Mouse (Mus musculus) stomach, embryonic 14.5 days (tissue): ENCODE measurements around the gene Atf7. TPM values are rescaled to one million over a fixed set of nuclear protein-coding genes. Genes with fewer than 3 reads are reported as not detected.
"Not testable (repeated sequence)": the region's sequence is repeated elsewhere in the genome, so short reads cannot be mapped to it uniquely, and the experiment has no call there.

Source experiments
- ATAC-seq: fragments of 200-750 bp; cut with Nextera tagmentation; 2 replicates; pipeline ENCODE4 v1.8.0; 2017; ENCODE audit warnings: low read depth, moderate TSS enrichment; ENCODE audit not compliant: insufficient number of reproducible peaks, insufficient read depth, low FRiP score
- H3K27ac ChIP-seq: fragments of 300-500 bp; sonication (generic); 2 replicates; pipeline ENCODE4 v1.5.1; 2014; ENCODE audit warnings: mild to moderate bottlenecking, low read length, moderate library complexity, mixed read lengths
- H3K27me3 ChIP-seq: fragments of 300-500 bp; sonication (generic); 2 replicates; pipeline ENCODE4 v1.6.1; 2014; ENCODE audit warnings: low read length, control low read depth, mixed read lengths; ENCODE audit not compliant: control insufficient read depth, insufficient read depth
- H3K36me3 ChIP-seq: fragments of 300-500 bp; sonication (generic); 2 replicates; pipeline ENCODE4 v1.6.1; 2014; ENCODE audit warnings: mild to moderate bottlenecking, control low read depth, low read length, moderate library complexity, mixed read lengths; ENCODE audit not compliant: control insufficient read depth, insufficient read depth
- H3K4me1 ChIP-seq: fragments of 300-500 bp; sonication (generic); 2 replicates; pipeline ENCODE4 v1.6.1; 2014; ENCODE audit warnings: low read length, control low read depth, mixed read lengths; ENCODE audit not compliant: control insufficient read depth, insufficient read depth
- H3K4me2 ChIP-seq: fragments of 300-500 bp; sonication (generic); replicated peaks from 2 replicates; pipeline ENCODE4 v1.6.1; 2014; ENCODE audit warnings: low read depth, low read length, control low read depth
- H3K4me3 ChIP-seq: fragments of 300-500 bp; sonication (generic); 2 replicates; pipeline ENCODE4 v1.5.1; 2014; ENCODE audit warnings: low read depth, low read length, control low read depth
- H3K9ac ChIP-seq: fragments of 300-500 bp; sonication (generic); replicated peaks from 2 replicates; pipeline ENCODE4 v1.6.1; 2014; ENCODE audit warnings: low read depth, mild to moderate bottlenecking, control low read depth, low read length, moderate library complexity, mixed read lengths
- H3K9me3 ChIP-seq: fragments of 300-500 bp; sonication (generic); 2 replicates; pipeline ENCODE4 v1.6.1; 2016; ENCODE audit warnings: low read depth, low read length, control low read depth; ENCODE audit not compliant: control insufficient read depth
- WGBS: fragments of 180-500 bp; shearing (Covaris S2); extraction: QIAGEN DNeasy Blood & Tissue Kit; methylation state at CpG from one replicate; pipeline ENCODE4 v1.1.7; 2014; 5-methylcytosine and 5-hydroxymethylcytosine counted together
- polyA plus RNA-seq: library from polyadenylated mRNA; unstranded; fragments of >200 nt; fragmentation: Nextera tagmentation; extraction: Ambion mirVana; gene quantifications from 2 replicates; pipeline ENCODE4 v1.2.1, GENCODE M21; 2014

The Atf7 gene
- polyA plus RNA-seq, 1 experiment from 2014 or later, result 48.9 TPM

- H3K36me3 ChIP-seq, result no peaks in the 10 kb centered on the region
- no peak overlapping the region for H3K4me2 ChIP-seq
Observed at GRCm38 (mm10) chr15:102612966-102613365, 12.3 kb downstream of the Atf7 start.

GRCm38 (mm10) chr15:102608586-102608985 is 16.7 kb downstream of the Atf7 start:
- WGBS, result 87% methylated on average over 1 of the region's 1 CpGs
- H3K27me3 ChIP-seq, H3K4me1 ChIP-seq, H3K9me3 ChIP-seq, H3K36me3 ChIP-seq, H3K4me3 ChIP-seq, ATAC-seq, H3K4me2 ChIP-seq, H3K27ac ChIP-seq, H3K9ac ChIP-seq: not testable (repeated sequence)

More at GRCm38 (mm10) chr15:102612966-102613365, 12.3 kb downstream of the Atf7 start:
- no peaks in the 10 kb centered on the region for H3K9me3 ChIP-seq
- H3K27me3 ChIP-seq, result no peaks in the 10 kb centered on the region
- no peak overlapping the region for H3K9ac ChIP-seq
- H3K27ac ChIP-seq, result no peak overlapping the region
- H3K4me3 ChIP-seq, result no peak overlapping the region
- no peak for ATAC-seq
- no peaks in the 10 kb centered on the region for H3K4me1 ChIP-seq

GRCm38 (mm10) chr15:102593996-102594656 is 31.1 kb downstream of the Atf7 start:
- no peak overlapping the region for H3K4me3 ChIP-seq
- no peaks in the 10 kb centered on the region for H3K36me3 ChIP-seq
- no peak for ATAC-seq
- H3K27me3 ChIP-seq, result no peaks in the 10 kb centered on the region
- H3K27ac ChIP-seq, result no peak overlapping the region
- peaks cover 19% of the 10 kb centered on the region for H3K4me1 ChIP-seq
- H3K9me3 ChIP-seq, result no peaks in the 10 kb centered on the region
- no peak overlapping the region for H3K9ac ChIP-seq
- H3K4me2 ChIP-seq, result peak overlapping the region; percentile 16; the same call in 1 of the 2 replicates
- 42% methylated on average over 8 of the region's 8 CpGs for WGBS

- Histone ChIP-seq H3K4me1 (peaks cover 19% of the 10 kb centered on the region), H3K27me3 (no peaks in the 10 kb centered on the region), H3K4me3 (no peak overlapping the region), H3K4me2 (no peak overlapping the region), H3K9ac (no peak overlapping the region), H3K27ac (no peak overlapping the region), H3K9me3 (no peaks in the 10 kb centered on the region), H3K36me3 (no peaks in the 10 kb centered on the region)
- 42% methylated on average over 1 of the region's 1 CpGs for WGBS
- no peak for ATAC-seq
Observed at GRCm38 (mm10) chr15:102592674-102593073, 32.6 kb downstream of the Atf7 start.

GRCm38 (mm10) chr15:102590567-102590966 is 34.7 kb downstream of the Atf7 start:
- no peaks in the 10 kb centered on the region for H3K36me3 ChIP-seq
- H3K9me3 ChIP-seq, result no peaks in the 10 kb centered on the region
- ATAC-seq, result no peak
- 83% methylated on average over 1 of the region's 1 CpGs for WGBS
- no peak overlapping the region for H3K9ac ChIP-seq
- H3K27me3 ChIP-seq, result no peaks in the 10 kb centered on the region
- H3K4me3 ChIP-seq, result no peak overlapping the region
- no peak overlapping the region for H3K4me2 ChIP-seq
- no peak overlapping the region for H3K27ac ChIP-seq
- peaks cover 18% of the 10 kb centered on the region for H3K4me1 ChIP-seq

- Histone ChIP-seq H3K27ac (no peak overlapping the region), H3K9me3 (no peaks in the 10 kb centered on the region), H3K4me2 (no peak overlapping the region), H3K36me3 (no peaks in the 10 kb centered on the region), H3K9ac (no peak overlapping the region), H3K4me1 (peaks cover 12% of the 10 kb centered on the region), H3K27me3 (no peaks in the 10 kb centered on the region), H3K4me3 (no peak overlapping the region)
- ATAC-seq, result no peak
- 94% methylated on average over 8 of the region's 8 CpGs for WGBS
Observed at GRCm38 (mm10) chr15:102589826-102590225, 35.4 kb downstream of the Atf7 start.

GRCm38 (mm10) chr15:102585501-102585900 is 39.8 kb downstream of the Atf7 start:
- Histone ChIP-seq H3K4me3 (no peak overlapping the region), H3K9me3 (no peaks in the 10 kb centered on the region), H3K9ac (no peak overlapping the region), H3K27me3 (no peaks in the 10 kb centered on the region), H3K4me2 (no peak overlapping the region), H3K27ac (no peak overlapping the region), H3K4me1 (no peaks in the 10 kb centered on the region), H3K36me3 (no peaks in the 10 kb centered on the region)
- ATAC-seq, result no peak
- 65% methylated on average over 5 of the region's 5 CpGs for WGBS

GRCm38 (mm10) chr15:102583708-102584383 is 41.4 kb downstream of the Atf7 start:
- H3K4me3 ChIP-seq, result no peak overlapping the region
- no peak overlapping the region for H3K9ac ChIP-seq
- no peak overlapping the region for H3K27ac ChIP-seq
- no peak overlapping the region for H3K4me2 ChIP-seq
- no peak for ATAC-seq
- H3K27me3 ChIP-seq, result no peaks in the 10 kb centered on the region
- no peaks in the 10 kb centered on the region for H3K36me3 ChIP-seq
- no peaks in the 10 kb centered on the region for H3K4me1 ChIP-seq
- 70% methylated on average over 8 of the region's 8 CpGs for WGBS
- H3K9me3 ChIP-seq, result no peaks in the 10 kb centered on the region
